Mouse (Mus musculus) neural tube, embryonic 12.5 days (tissue): ENCODE results near the gene Myo18a. TPM values are rescaled to one million over a fixed set of nuclear protein-coding genes. Genes with fewer than 3 reads are reported as not detected.

Source experiments
- ATAC-seq: fragments of 200-750 bp; cut with Nextera tagmentation; 2 replicates; pipeline ENCODE4 v1.8.0; 2017; ENCODE audit warnings: low read depth, mild to moderate bottlenecking, moderate TSS enrichment, moderate library complexity; ENCODE audit not compliant: low FRiP score
- H3K27ac ChIP-seq: fragments of 300-500 bp; sonication (generic); 2 replicates; pipeline ENCODE4 v1.5.1; 2016
- H3K27me3 ChIP-seq: fragments of 300-500 bp; sonication (generic); replicated peaks from 2 replicates; pipeline ENCODE4 v1.6.1; 2016; ENCODE audit warnings: mild to moderate bottlenecking
- H3K36me3 ChIP-seq: fragments of 300-500 bp; sonication (generic); 2 replicates; pipeline ENCODE4 v1.6.1; 2016; ENCODE audit warnings: mild to moderate bottlenecking
- H3K4me1 ChIP-seq: fragments of 300-500 bp; sonication (generic); 2 replicates; pipeline ENCODE4 v1.6.1; 2016
- H3K4me2 ChIP-seq: fragments of 300-500 bp; sonication (generic); replicated peaks from 2 replicates; pipeline ENCODE4 v1.6.1; 2016; ENCODE audit warnings: mild to moderate bottlenecking
- H3K4me3 ChIP-seq: fragments of 300-500 bp; sonication (generic); 2 replicates; pipeline ENCODE4 v1.5.1; 2016
- H3K9ac ChIP-seq: fragments of 300-500 bp; sonication (generic); 2 replicates; pipeline ENCODE4 v1.6.1; 2016; ENCODE audit warnings: mild to moderate bottlenecking
- H3K9me3 ChIP-seq: fragments of 300-500 bp; sonication (generic); 2 replicates; pipeline ENCODE4 v1.6.1; 2016; ENCODE audit warnings: mild to moderate bottlenecking
- WGBS: fragments of 180-500 bp; shearing (Covaris S2); methylation state at CpG from one replicate; pipeline ENCODE4 v1.1.7; 2016; 5-methylcytosine and 5-hydroxymethylcytosine counted together
- polyA plus RNA-seq: library from polyadenylated mRNA; unstranded; fragments of >200 nt; fragmentation: Nextera tagmentation; extraction: Ambion mirVana; gene quantifications from 2 replicates; pipeline ENCODE4 v1.2.1, GENCODE M21; 2016

Myo18a gene
- polyA plus RNA-seq, 1 experiment from 2014 or later = 49.5 TPM

DNA sequence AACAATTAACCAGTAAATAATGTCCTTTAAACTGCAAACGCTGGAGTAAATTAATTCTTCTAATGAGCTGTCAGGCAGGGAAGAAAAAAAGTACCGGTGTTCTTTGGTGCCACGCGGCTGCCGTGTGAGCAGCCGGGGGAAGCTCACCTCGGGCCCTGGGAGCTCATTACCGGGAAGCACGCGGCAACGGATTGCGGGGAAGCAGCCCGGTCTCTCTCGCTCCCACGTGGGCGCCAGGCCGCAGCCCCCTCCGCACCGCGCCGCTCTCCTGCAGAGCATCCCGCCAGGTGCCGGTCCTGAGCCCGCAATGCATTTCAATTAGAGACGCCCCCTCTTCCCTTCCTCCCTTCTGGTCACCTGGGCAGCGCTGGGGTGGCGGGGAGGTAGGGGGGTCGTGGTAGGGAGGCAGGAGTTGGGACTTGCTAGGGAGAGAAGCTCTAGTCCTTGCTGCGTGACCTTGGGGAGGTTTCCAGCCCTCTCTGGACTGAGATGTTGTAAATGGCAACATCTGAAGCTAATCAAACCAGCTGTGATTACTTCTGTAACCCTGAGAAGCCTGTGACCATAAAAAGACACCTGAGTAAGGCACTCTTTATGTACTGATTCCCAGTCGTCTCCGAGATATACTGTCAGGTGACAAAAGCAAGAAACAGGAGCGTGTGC lies 151.7 kb downstream of the Myo18a start:
- Histone ChIP-seq H3K4me3 (peak overlapping the region; percentile 16; the same call in 1 of the 2 replicates), H3K4me2 (peak overlapping the region; percentile 47), H3K9ac (peak overlapping the region; percentile 35), H3K36me3 (no peaks in the 10 kb centered on the region), H3K27me3 (peaks cover 52% of the 10 kb centered on the region), H3K27ac (no peak overlapping the region), H3K4me1 (peaks cover 10% of the 10 kb centered on the region), H3K9me3 (no peaks in the 10 kb centered on the region)
- ATAC-seq = no peak
- 3% methylated on average over 32 of the region's 32 CpGs for WGBS

Other genes starting within 250 kb of the Myo18a start
- gene Abhd15, start 248.1 kb upstream of the Myo18a start, polyA plus RNA-seq = 5.2 and 7.1 TPM in 2 replicates
- gene Trp53i13, start 247.3 kb upstream of the Myo18a start, polyA plus RNA-seq = 28.7 and 32.4 TPM in 2 replicates
- 0.15 and 0.39 TPM in 2 replicates for gene Gm10392, start 244.0 kb upstream of the Myo18a start, polyA plus RNA-seq
- 18.5 and 19.8 TPM in 2 replicates for gene Taok1, start 155.4 kb upstream of the Myo18a start, polyA plus RNA-seq
- gene Nufip2, start 77.1 kb upstream of the Myo18a start, polyA plus RNA-seq = 4.1 and 5.1 TPM in 2 replicates
- 8.2 and 14.1 TPM in 2 replicates for gene Cryba1, start 38.0 kb upstream of the Myo18a start, polyA plus RNA-seq
- 2.4 and 2.7 TPM in 2 replicates for gene Gm10277, start 24.5 kb downstream of the Myo18a start, polyA plus RNA-seq
- 2.7 and 4.7 TPM in 2 replicates for gene Pipox, start 130.8 kb downstream of the Myo18a start, polyA plus RNA-seq
- gene Sez6, start 167.6 kb downstream of the Myo18a start, polyA plus RNA-seq = 48.5 and 51.4 TPM in 2 replicates
- 29.5 and 29.7 TPM in 2 replicates for gene Phf12, start 219.5 kb downstream of the Myo18a start, polyA plus RNA-seq